Mouse (Mus musculus) lung, postnatal 0 days (tissue): Measurements from ENCODE around the gene Urm1. TPM values are rescaled to one million over a fixed set of nuclear protein-coding genes. Genes with fewer than 3 reads are reported as not detected.

Experiments used
- ATAC-seq: fragments of 200-750 bp; cut with Nextera tagmentation; 2 replicates; pipeline ENCODE4 v1.8.0; 2017; ENCODE audit warnings: moderate library complexity
- DNase-seq: peaks from one replicate; pipeline ENCODE4 v3.0.0-alpha.2; 2016; ENCODE audit warnings: low spot score
- H3K27ac ChIP-seq: fragments of 300-500 bp; sonication (generic); 2 replicates; pipeline ENCODE4 v1.5.1; 2014; ENCODE audit warnings: antibody characterized with exemption, mild to moderate bottlenecking, low read length, mixed read lengths
- H3K27me3 ChIP-seq: fragments of 300-500 bp; sonication (generic); replicated peaks from 2 replicates; pipeline ENCODE4 v1.6.1; 2014; ENCODE audit warnings: low read length, mixed read lengths; ENCODE audit not compliant: insufficient read depth
- H3K36me3 ChIP-seq: fragments of 300-500 bp; sonication (generic); 2 replicates; pipeline ENCODE4 v1.6.1; 2014; ENCODE audit warnings: low read length, mixed read lengths; ENCODE audit not compliant: insufficient read depth
- H3K4me1 ChIP-seq: fragments of 300-500 bp; sonication (generic); 2 replicates; pipeline ENCODE4 v1.6.1; 2014; ENCODE audit warnings: antibody characterized with exemption, low read depth, low read length, mixed read lengths; ENCODE audit not compliant: insufficient read depth
- H3K4me2 ChIP-seq: fragments of 300-500 bp; sonication (generic); replicated peaks from 2 replicates; pipeline ENCODE4 v1.6.1; 2014; ENCODE audit warnings: low read depth, mild to moderate bottlenecking, low read length, moderate library complexity, mixed read lengths
- H3K4me3 ChIP-seq: fragments of 300-500 bp; sonication (generic); 2 replicates; pipeline ENCODE4 v1.5.1; 2014; ENCODE audit warnings: low read depth, low read length
- H3K9ac ChIP-seq: fragments of 300-500 bp; sonication (generic); replicated peaks from 2 replicates; pipeline ENCODE4 v1.6.1; 2014; ENCODE audit warnings: low read depth, mild to moderate bottlenecking
- H3K9me3 ChIP-seq: fragments of 300-500 bp; sonication (generic); 2 replicates; pipeline ENCODE4 v1.6.1; 2016; ENCODE audit warnings: low read length, mixed read lengths
- CTCF ChIP-seq: IDR thresholded peaks from 2 replicates; pipeline ENCODE4 v1.5.1; 2016; ENCODE audit warnings: antibody characterized with exemption, mild to moderate bottlenecking
- EP300 ChIP-seq: IDR thresholded peaks from 2 replicates; pipeline ENCODE4 v1.6.1; 2016; ENCODE audit warnings: antibody characterized with exemption, mild to moderate bottlenecking, control low read depth
- WGBS: fragments of 180-500 bp; shearing (Covaris S2); extraction: QIAGEN DNeasy Blood & Tissue Kit; methylation state at CpG from one replicate; pipeline ENCODE4 v1.1.7; 2014; 5-methylcytosine and 5-hydroxymethylcytosine counted together
- microRNA-seq: library from miRNA; unstranded; fragments of <30 nt; microRNA quantifications from one replicate; pipeline ENCODE4, GENCODE M21; 2016
- polyA plus RNA-seq: library from polyadenylated mRNA; unstranded; fragments of >200 nt; fragmentation: Nextera tagmentation; extraction: Ambion mirVana; gene quantifications from 2 replicates; pipeline ENCODE4 v1.2.1, GENCODE M21; 2015

The Urm1 gene
- polyA plus RNA-seq, 1 experiment from 2014 or later, result 19.0 TPM

DNA sequence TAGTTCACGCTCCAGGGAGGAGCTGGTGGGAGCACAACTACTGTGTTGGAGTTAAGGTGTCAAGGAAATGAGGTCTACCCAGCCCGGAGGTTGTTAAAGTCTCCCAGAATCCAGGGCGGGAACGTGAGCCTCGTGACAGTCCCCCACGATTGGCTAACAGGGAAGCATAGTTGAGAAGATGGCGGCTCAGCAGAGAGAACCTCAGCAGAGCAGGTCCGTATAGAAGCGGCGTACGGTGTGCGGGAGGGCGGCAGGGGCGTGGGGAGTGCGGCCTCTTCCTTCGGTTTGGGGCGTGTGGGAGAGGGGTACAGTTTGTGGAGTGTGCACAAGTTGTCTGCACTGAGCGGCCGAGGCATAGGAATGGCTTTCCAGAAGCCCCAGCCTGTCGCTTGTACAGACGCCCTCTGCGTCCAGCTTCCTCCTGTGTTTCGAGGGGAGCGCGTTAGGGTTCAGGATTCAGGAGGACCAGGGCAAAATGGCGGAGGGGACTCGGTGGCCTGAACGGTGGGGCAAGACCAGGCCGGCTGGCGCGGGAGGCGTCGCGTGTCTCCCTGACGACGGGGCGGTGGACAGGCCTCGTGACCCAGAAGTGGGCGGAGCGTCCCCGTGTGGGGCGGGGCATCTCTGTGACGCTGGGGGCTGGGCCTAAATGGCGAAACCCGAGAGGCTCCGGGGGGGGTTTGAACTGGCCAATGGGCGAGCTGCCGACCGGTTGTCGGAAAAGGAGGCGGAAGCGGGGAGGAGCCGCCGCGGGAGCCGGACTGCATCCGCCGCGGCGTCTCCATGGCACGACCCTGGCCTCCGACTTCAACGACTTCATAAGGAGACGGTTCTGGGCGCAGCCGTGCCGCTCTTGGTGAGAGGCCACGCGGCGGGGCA lies 69.4 kb downstream of the Urm1 start, which contains the start of gene Odf2:
Gene Odf2 (plus strand): TSS at position 156 of the 879 bp plus-strand sequence.
- no peak for TF ChIP-seq CTCF
- TF ChIP-seq EP300, result no peak
- H3K4me3 ChIP-seq, result peak within 1 kb of the TSS; percentile 73
- 2% methylated on average over 53 of the region's 70 CpGs for WGBS
- no peaks in the 10 kb centered on the region for H3K9me3 ChIP-seq
- peaks cover 16% of the 10 kb centered on the region; the same call in 1 of the 2 replicates for H3K36me3 ChIP-seq
- H3K27me3 ChIP-seq, result no peaks in the 10 kb centered on the region
- ATAC-seq, result peak; percentile 95
- DNase-seq, result peak; percentile 98
- H3K4me1 ChIP-seq, result peaks cover 3% of the 10 kb centered on the region; the same call in 1 of the 2 replicates
- H3K4me2 ChIP-seq, result peak within 1 kb of the TSS; percentile 92
- peak within 1 kb of the TSS; percentile 67 for H3K9ac ChIP-seq
- H3K27ac ChIP-seq, result peak within 1 kb of the TSS; percentile 86

DNA sequence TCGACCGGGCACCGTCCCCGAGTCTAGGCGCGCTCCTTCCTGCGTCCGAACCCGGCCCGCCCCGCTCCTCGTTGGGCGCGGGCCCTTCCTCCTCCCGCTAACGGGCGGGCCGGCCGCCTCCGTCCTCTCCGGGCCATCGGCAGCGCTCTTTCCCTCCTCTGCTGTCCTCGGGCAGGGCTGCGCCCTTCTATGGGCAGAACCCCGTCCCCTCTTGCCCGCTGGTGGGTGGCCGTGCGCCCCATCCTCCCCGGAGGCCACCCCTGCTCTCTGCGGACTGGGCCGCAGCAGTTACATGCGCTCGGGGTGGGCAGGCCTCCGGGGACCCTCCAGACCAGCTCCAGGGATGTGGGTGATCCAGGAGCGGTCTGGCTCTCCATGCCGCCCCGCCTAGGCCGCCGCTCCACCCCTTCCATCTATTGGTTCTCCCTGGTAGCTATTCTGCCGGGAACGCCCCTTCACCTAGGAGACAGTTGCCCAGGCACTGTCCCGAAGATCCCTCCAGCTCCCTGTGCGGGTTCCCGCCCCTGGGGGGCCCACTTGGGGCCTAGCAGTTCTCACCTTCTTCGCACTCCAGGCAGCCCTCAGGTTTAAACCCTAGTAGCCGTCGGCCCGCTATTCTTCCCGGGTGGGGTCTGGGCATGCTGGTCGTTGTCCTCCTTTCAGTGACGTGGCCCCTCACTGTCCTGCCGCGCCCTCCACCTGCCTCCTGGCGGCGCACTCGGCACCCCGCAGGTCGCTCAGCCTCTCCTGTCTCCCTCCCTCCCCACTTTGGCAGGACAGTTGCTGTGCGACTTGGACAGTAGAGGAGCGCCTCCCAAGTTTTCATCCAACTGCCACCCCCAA lies 70.3 kb downstream of the Urm1 start:
- TF ChIP-seq CTCF (peak; percentile 67), EP300 (no peak)
- H3K9ac ChIP-seq, result peak overlapping the region; percentile 67
- peak; percentile 93 for DNase-seq
- no peaks in the 10 kb centered on the region for H3K9me3 ChIP-seq
- peak overlapping the region; percentile 92 for H3K4me2 ChIP-seq
- under 1% methylated on average over 52 of the region's 61 CpGs for WGBS
- peaks cover 3% of the 10 kb centered on the region; the same call in 1 of the 2 replicates for H3K4me1 ChIP-seq
- H3K27ac ChIP-seq, result peak overlapping the region; percentile 86
- H3K4me3 ChIP-seq, result peak overlapping the region; percentile 73
- ATAC-seq, result peak; percentile 85
- H3K27me3 ChIP-seq, result no peaks in the 10 kb centered on the region
- peaks cover 22% of the 10 kb centered on the region; the same call in 1 of the 2 replicates for H3K36me3 ChIP-seq

DNA sequence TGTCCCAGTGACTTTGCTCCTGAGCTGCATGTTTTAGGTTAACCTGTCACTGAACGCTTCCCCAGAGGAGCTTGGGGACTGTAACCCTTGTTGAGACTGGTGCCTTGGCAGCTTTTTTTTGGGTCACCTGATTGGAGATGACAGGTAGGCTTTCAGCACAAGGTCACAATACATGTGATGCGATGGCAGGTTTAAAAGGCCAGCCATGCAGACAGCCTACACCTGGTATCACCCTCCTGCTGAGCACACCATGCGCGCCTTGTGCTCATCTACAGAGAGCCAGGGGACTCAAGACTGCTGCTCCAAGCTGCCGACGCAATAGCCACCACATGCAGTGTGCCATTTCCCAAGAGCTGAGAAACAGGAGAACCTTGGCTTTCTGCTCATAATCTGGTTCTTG lies 71.9 kb downstream of the Urm1 start:
- Histone ChIP-seq H3K4me3 (no peak overlapping the region), H3K4me2 (no peak overlapping the region), H3K27ac (no peak overlapping the region), H3K9me3 (no peaks in the 10 kb centered on the region), H3K9ac (no peak overlapping the region), H3K27me3 (no peaks in the 10 kb centered on the region), H3K36me3 (peaks cover 33% of the 10 kb centered on the region; the same call in 1 of the 2 replicates), H3K4me1 (peaks cover 3% of the 10 kb centered on the region; the same call in 1 of the 2 replicates)
- DNase-seq (no peak), ATAC-seq (no peak)
- 95% methylated on average over 6 of the region's 6 CpGs for WGBS
- TF ChIP-seq CTCF (no peak), EP300 (no peak)

Small RNA genes lying within 50 kb of the gene (microRNA-seq; reads per million reads assigned to microRNA genes)
- gene Mir219a-2 (not detected), gene Mir219b (not detected)

Other genes starting within 250 kb of the Urm1 start
- 10.6 and 11.4 TPM in 2 replicates for gene Rapgef1, start 200.4 kb upstream of the Urm1 start, polyA plus RNA-seq
- 0.21 and 0.37 TPM in 2 replicates for gene Gm13420, start 68.4 kb upstream of the Urm1 start, polyA plus RNA-seq
- gene Gm13547, start 60.8 kb upstream of the Urm1 start, polyA plus RNA-seq, result not detected in 2 replicates
- gene Coq4, start 32.6 kb upstream of the Urm1 start, polyA plus RNA-seq, result 11.7 and 13.1 TPM in 2 replicates
- 16.2 and 18.5 TPM in 2 replicates for gene Trub2, start 31.6 kb upstream of the Urm1 start, polyA plus RNA-seq
- gene Slc27a4, start 17.4 kb upstream of the Urm1 start, polyA plus RNA-seq, result 11.8 and 12.1 TPM in 2 replicates
- gene Cercam, start 49.1 kb downstream of the Urm1 start, polyA plus RNA-seq, result 5.4 and 5.6 TPM in 2 replicates
- 21.8 and 25.8 TPM in 2 replicates for gene Odf2, start 69.1 kb downstream of the Urm1 start, polyA plus RNA-seq
- gene Gle1, start 115.4 kb downstream of the Urm1 start, polyA plus RNA-seq, result 32.4 and 33.2 TPM in 2 replicates
- gene Sptan1, start 145.5 kb downstream of the Urm1 start, polyA plus RNA-seq, result 112 and 115 TPM in 2 replicates
- 15.2 and 19.5 TPM in 2 replicates for gene Wdr34, start 228.8 kb downstream of the Urm1 start, polyA plus RNA-seq
- gene Set, start 237.3 kb downstream of the Urm1 start, polyA plus RNA-seq, result 167 and 186 TPM in 2 replicates